Mouse (Mus musculus): ENCODE measurements at regions not wholly inside any gene's neighbourhood (a gene's known extent, or its start where the extent isn't known, plus 50 kb on each side); places are given as distances from the start of the nearest gene placed in this dataset.

GRCm38 (mm10) chr2:79086280-79086679 is 168.9 kb upstream of the Itga4 start:
- H3K9ac ChIP-seq (ENCODE audit: low read length) = no peak overlapping the region
- no peak overlapping the region for H3K27ac ChIP-seq (ENCODE audit: low read depth)
- H3K4me2 ChIP-seq (ENCODE audit: low read length) = no peak overlapping the region
- 93% methylated on average over 4 of the region's 4 CpGs for WGBS
- no peak overlapping the region for H3K4me3 ChIP-seq (ENCODE audit: low read depth, low read length)
- no peaks in the 10 kb centered on the region for H3K27me3 ChIP-seq (replicated peaks; ENCODE audit: control insufficient read depth, insufficient read depth, low read length)
- DNase-seq (ENCODE audit: low spot score) = no peak
- no peaks in the 10 kb centered on the region for H3K9me3 ChIP-seq (ENCODE audit: control insufficient read depth, low read length)
- H3K36me3 ChIP-seq (ENCODE audit: control insufficient read depth, insufficient read depth, low read length) = no peaks in the 10 kb centered on the region
- no peak for ATAC-seq (replicated peaks; ENCODE audit: low FRiP score, low TSS enrichment, low read depth)
- no peaks in the 10 kb centered on the region; the same call in 1 of the 2 replicates for H3K4me1 ChIP-seq (replicated peaks; ENCODE audit: control insufficient read depth, insufficient read depth, low read length)

GRCm38 (mm10) chr2:79086857-79087578 is 168.2 kb upstream of the Itga4 start:
- WGBS = 69% methylated on average over 9 of the region's 9 CpGs
- no peak overlapping the region for H3K9ac ChIP-seq (ENCODE audit: low read length)
- H3K36me3 ChIP-seq (ENCODE audit: control insufficient read depth, insufficient read depth, low read length) = no peaks in the 10 kb centered on the region
- no peaks in the 10 kb centered on the region for H3K9me3 ChIP-seq (ENCODE audit: control insufficient read depth, low read length)
- no peak overlapping the region for H3K4me3 ChIP-seq (ENCODE audit: low read depth, low read length)
- ATAC-seq (replicated peaks; ENCODE audit: low FRiP score, low TSS enrichment, low read depth) (no peak), DNase-seq (ENCODE audit: low spot score) (no peak)
- no peak overlapping the region for H3K4me2 ChIP-seq (ENCODE audit: low read length)
- no peak overlapping the region for H3K27ac ChIP-seq (ENCODE audit: low read depth)
- no peaks in the 10 kb centered on the region for H3K27me3 ChIP-seq (replicated peaks; ENCODE audit: control insufficient read depth, insufficient read depth, low read length)
- no peaks in the 10 kb centered on the region for H3K4me1 ChIP-seq (replicated peaks; ENCODE audit: control insufficient read depth, insufficient read depth, low read length)

GRCm38 (mm10) chr2:79087600-79088205 is 167.5 kb upstream of the Itga4 start:
- Histone ChIP-seq H3K27ac (ENCODE audit: low read depth) (no peak overlapping the region), H3K36me3 (ENCODE audit: control insufficient read depth, insufficient read depth, low read length) (no peaks in the 10 kb centered on the region), H3K4me1 (replicated peaks; ENCODE audit: control insufficient read depth, insufficient read depth, low read length) (no peaks in the 10 kb centered on the region), H3K4me3 (ENCODE audit: low read depth, low read length) (no peak overlapping the region), H3K4me2 (ENCODE audit: low read length) (no peak overlapping the region), H3K27me3 (replicated peaks; ENCODE audit: control insufficient read depth, insufficient read depth, low read length) (no peaks in the 10 kb centered on the region), H3K9me3 (ENCODE audit: control insufficient read depth, low read length) (no peaks in the 10 kb centered on the region), H3K9ac (ENCODE audit: low read length) (no peak overlapping the region)
- ATAC-seq (replicated peaks; ENCODE audit: low FRiP score, low TSS enrichment, low read depth) (no peak), DNase-seq (ENCODE audit: low spot score) (no peak)
- WGBS = 42% methylated on average over 9 of the region's 9 CpGs

- Histone ChIP-seq H3K27me3 (replicated peaks; ENCODE audit: control insufficient read depth, insufficient read depth, low read length) (no peaks in the 10 kb centered on the region), H3K4me3 (ENCODE audit: low read depth, low read length) (no peak overlapping the region), H3K27ac (ENCODE audit: low read depth) (no peak overlapping the region), H3K9ac (ENCODE audit: low read length) (no peak overlapping the region), H3K9me3 (ENCODE audit: control insufficient read depth, low read length) (no peaks in the 10 kb centered on the region), H3K4me2 (ENCODE audit: low read length) (no peak overlapping the region), H3K4me1 (replicated peaks; ENCODE audit: control insufficient read depth, insufficient read depth, low read length) (peaks cover under 1% of the 10 kb centered on the region; the same call in 1 of the 2 replicates), H3K36me3 (ENCODE audit: control insufficient read depth, insufficient read depth, low read length) (no peaks in the 10 kb centered on the region)
- no peak for ATAC-seq (replicated peaks; ENCODE audit: low FRiP score, low TSS enrichment, low read depth)
- DNase-seq (ENCODE audit: low spot score) = no peak
- WGBS = 75% methylated on average over 2 of the region's 2 CpGs
These were observed 165.0 kb upstream of the Itga4 start for GRCm38 (mm10) chr2:79090273-79090672.

GRCm38 (mm10) chr2:79094298-79094697 is 160.9 kb upstream of the Itga4 start:
- Histone ChIP-seq H3K4me2 (ENCODE audit: low read length) (no peak overlapping the region), H3K4me1 (replicated peaks; ENCODE audit: control insufficient read depth, insufficient read depth, low read length) (peaks cover 3% of the 10 kb centered on the region; the same call in 1 of the 2 replicates), H3K4me3 (ENCODE audit: low read depth, low read length) (no peak overlapping the region), H3K27me3 (replicated peaks; ENCODE audit: control insufficient read depth, insufficient read depth, low read length) (no peaks in the 10 kb centered on the region), H3K27ac (ENCODE audit: low read depth) (no peak overlapping the region), H3K9me3 (ENCODE audit: control insufficient read depth, low read length) (no peaks in the 10 kb centered on the region), H3K36me3 (ENCODE audit: control insufficient read depth, insufficient read depth, low read length) (no peaks in the 10 kb centered on the region), H3K9ac (ENCODE audit: low read length) (no peak overlapping the region)
- DNase-seq (ENCODE audit: low spot score) = no peak
- WGBS = 15% methylated on average over 1 of the region's 1 CpGs
- no peak for ATAC-seq (replicated peaks; ENCODE audit: low FRiP score, low TSS enrichment, low read depth)

- DNase-seq (ENCODE audit: low spot score) = no peak
- Histone ChIP-seq H3K27ac (ENCODE audit: low read depth) (no peak overlapping the region), H3K4me2 (ENCODE audit: low read length) (no peak overlapping the region), H3K27me3 (replicated peaks; ENCODE audit: control insufficient read depth, insufficient read depth, low read length) (no peaks in the 10 kb centered on the region), H3K36me3 (ENCODE audit: control insufficient read depth, insufficient read depth, low read length) (no peaks in the 10 kb centered on the region), H3K9me3 (ENCODE audit: control insufficient read depth, low read length) (no peaks in the 10 kb centered on the region), H3K4me1 (replicated peaks; ENCODE audit: control insufficient read depth, insufficient read depth, low read length) (peaks cover 3% of the 10 kb centered on the region; the same call in 1 of the 2 replicates), H3K9ac (ENCODE audit: low read length) (no peak overlapping the region), H3K4me3 (ENCODE audit: low read depth, low read length) (no peak overlapping the region)
- WGBS = 77% methylated on average over 3 of the region's 3 CpGs
- ATAC-seq (replicated peaks; ENCODE audit: low FRiP score, low TSS enrichment, low read depth) = no peak
These were observed 158.5 kb upstream of the Itga4 start for GRCm38 (mm10) chr2:79096532-79097251.

- no peak overlapping the region for H3K4me2 ChIP-seq (ENCODE audit: low read length)
- WGBS = 97% methylated on average over 1 of the region's 1 CpGs
- no peak overlapping the region for H3K27ac ChIP-seq (ENCODE audit: low read depth)
- H3K9ac ChIP-seq (ENCODE audit: low read length) = no peak overlapping the region
- H3K9me3 ChIP-seq (ENCODE audit: control insufficient read depth, low read length) = no peaks in the 10 kb centered on the region
- ATAC-seq (replicated peaks; ENCODE audit: low FRiP score, low TSS enrichment, low read depth) (no peak), DNase-seq (ENCODE audit: low spot score) (no peak)
- H3K36me3 ChIP-seq (ENCODE audit: control insufficient read depth, insufficient read depth, low read length) = no peaks in the 10 kb centered on the region
- H3K4me3 ChIP-seq (ENCODE audit: low read depth, low read length) = no peak overlapping the region
- H3K27me3 ChIP-seq (replicated peaks; ENCODE audit: control insufficient read depth, insufficient read depth, low read length) = no peaks in the 10 kb centered on the region
- H3K4me1 ChIP-seq (replicated peaks; ENCODE audit: control insufficient read depth, insufficient read depth, low read length) = 0 out of 2 replicates have a peak, but pooled peaks cover 3% of the 10 kb centered on the region
These were observed 155.6 kb upstream of the Itga4 start for GRCm38 (mm10) chr2:79099601-79100000.

- Histone ChIP-seq H3K4me3 (ENCODE audit: low read depth, low read length) (no peak overlapping the region), H3K4me2 (ENCODE audit: low read length) (no peak overlapping the region), H3K27ac (ENCODE audit: low read depth) (no peak overlapping the region), H3K36me3 (ENCODE audit: control insufficient read depth, insufficient read depth, low read length) (no peaks in the 10 kb centered on the region), H3K4me1 (replicated peaks; ENCODE audit: control insufficient read depth, insufficient read depth, low read length) (no peaks in the 10 kb centered on the region), H3K9me3 (ENCODE audit: control insufficient read depth, low read length) (no peaks in the 10 kb centered on the region), H3K9ac (ENCODE audit: low read length) (no peak overlapping the region), H3K27me3 (replicated peaks; ENCODE audit: control insufficient read depth, insufficient read depth, low read length) (no peaks in the 10 kb centered on the region)
- 77% methylated on average over 1 of the region's 1 CpGs for WGBS
- no peak for ATAC-seq (replicated peaks; ENCODE audit: low FRiP score, low TSS enrichment, low read depth)
- no peak for DNase-seq (ENCODE audit: low spot score)
These were observed 143.6 kb upstream of the Itga4 start for GRCm38 (mm10) chr2:79111673-79112072.

Data from intestine, embryonic 14.5 days (tissue).